Comparison of ENCODE assay signal across 22 mouse cellular contexts in genomic region chr4:116638821-116639220, GRCm38 (mm10). TPM values are rescaled to one million over a fixed set of nuclear protein-coding genes. Genes with fewer than 3 reads are reported as not detected.
DNase-seq lines count a peak whose midpoint lies in the region; ATAC-seq and TF ChIP-seq lines count a peak whose summit lies in the region.
"Had no signal": no experiment of that assay in that cellular context is flagged by ENCODE, and none has a peak within 500 bp of the region (broad histone marks: within the 10 kb centered on the region; RNA-seq: fewer than 3 reads in every experiment).

No protein-coding gene starts in this region.

- H3K9me3 ChIP-seq in embryonic facial prominence, embryonic 12.5 days: no peaks in the 10 kb centered on the region
- H3K9me3 ChIP-seq in embryonic facial prominence, embryonic 10.5 days: no peaks in the 10 kb centered on the region
- no peaks in the 10 kb centered on the region for H3K9me3 ChIP-seq in intestine, postnatal 0 days (ENCODE audit: control insufficient read depth)
- no peaks in the 10 kb centered on the region for H3K9me3 ChIP-seq in intestine, embryonic 15.5 days
- H3K9me3 ChIP-seq: heart, embryonic 13.5 days; hindbrain, embryonic 15.5 days had no signal

- no peak overlapping the region for H3K4me2 ChIP-seq in embryonic facial prominence, embryonic 12.5 days (replicated peaks)
- H3K4me2 ChIP-seq in intestine, postnatal 0 days (replicated peaks; ENCODE audit: low read depth): no peak overlapping the region
- H3K4me2 ChIP-seq in intestine, embryonic 15.5 days (replicated peaks): no peak overlapping the region
- H3K4me2 ChIP-seq: heart, embryonic 13.5 days; hindbrain, embryonic 15.5 days had no signal

- 0 out of 2 replicates have a peak, but pooled peaks have one; percentile 15 for ATAC-seq in embryonic facial prominence, embryonic 12.5 days (ENCODE audit: insufficient number of reproducible peaks, insufficient read depth, low FRiP score, low TSS enrichment)
- ATAC-seq in intestine, postnatal 0 days: peak; percentile 25; the same call in 1 of the 2 replicates
- ATAC-seq in intestine, embryonic 15.5 days: no peak
- ATAC-seq: activated CD4-positive, CD25-positive, alpha-beta regulatory T cell, adult 4 months; forebrain, embryonic 14.5 days; forebrain, postnatal 0 days had no signal

- H3K27ac ChIP-seq in embryonic facial prominence, embryonic 12.5 days: no peak overlapping the region
- no peak overlapping the region for H3K27ac ChIP-seq in embryonic facial prominence, embryonic 10.5 days (replicated peaks)
- no peak overlapping the region for H3K27ac ChIP-seq in intestine, postnatal 0 days (ENCODE audit: low read depth, low read length)
- no peak overlapping the region for H3K27ac ChIP-seq in intestine, embryonic 15.5 days
- H3K27ac ChIP-seq: gastrocnemius, adult 2 months; heart, embryonic 13.5 days; hindbrain, embryonic 15.5 days had no signal

- no peak overlapping the region for H3K4me3 ChIP-seq in embryonic facial prominence, embryonic 12.5 days
- no peak overlapping the region for H3K4me3 ChIP-seq in embryonic facial prominence, embryonic 10.5 days
- no peak overlapping the region for H3K4me3 ChIP-seq in intestine, postnatal 0 days (ENCODE audit: low read depth, low read length)
- no peak overlapping the region for H3K4me3 ChIP-seq in intestine, embryonic 15.5 days (replicated peaks)
- H3K4me3 ChIP-seq: gastrocnemius, adult 2 months; heart, embryonic 13.5 days; hindbrain, embryonic 15.5 days had no signal

- H3K9ac ChIP-seq in embryonic facial prominence, embryonic 12.5 days: no peak overlapping the region
- no peak overlapping the region for H3K9ac ChIP-seq in intestine, postnatal 0 days (ENCODE audit: low read depth, low read length)
- H3K9ac ChIP-seq in intestine, embryonic 15.5 days: no peak overlapping the region
- H3K9ac ChIP-seq: forebrain, postnatal 0 days; heart, embryonic 13.5 days; hindbrain, embryonic 15.5 days had no signal

- no peaks in the 10 kb centered on the region for H3K27me3 ChIP-seq in embryonic facial prominence, embryonic 12.5 days
- no peaks in the 10 kb centered on the region for H3K27me3 ChIP-seq in embryonic facial prominence, embryonic 10.5 days (replicated peaks; ENCODE audit: low read depth, poor library complexity, severe bottlenecking)
- no peaks in the 10 kb centered on the region for H3K27me3 ChIP-seq in intestine, postnatal 0 days (replicated peaks; ENCODE audit: control insufficient read depth, insufficient read depth, low read length)
- H3K27me3 ChIP-seq in intestine, embryonic 15.5 days (replicated peaks): no peaks in the 10 kb centered on the region
- H3K27me3 ChIP-seq: heart, embryonic 13.5 days; hindbrain, embryonic 15.5 days had no signal

- DNase-seq in embryonic facial prominence, embryonic 10.5 days (ENCODE audit: low spot score): no peak
- DNase-seq in urinary bladder, postnatal 14 days (ENCODE audit: low spot score): peak; percentile 54
- DNase-seq in urinary bladder, postnatal 10 days (ENCODE audit: low spot score): no peak
- DNase-seq in testis, postnatal 10 days (ENCODE audit: low spot score): no peak
- DNase-seq: adrenal gland, postnatal 10 days; adrenal gland, postnatal 36 days; cerebellum, adult 18-20 months; cerebellum, adult 9-11 months; cerebellum, postnatal 25 days; forebrain, postnatal 0 days; gastrocnemius, adult 2 months; gastrocnemius, postnatal 14 days; heart, adult 18-20 months; heart, postnatal 14 days; heart, postnatal 4 days had no signal

- WGBS in embryonic facial prominence, embryonic 12.5 days: 96% methylated on average over 6 of the region's 6 CpGs
- WGBS in embryonic facial prominence, embryonic 10.5 days: 94% methylated on average over 6 of the region's 6 CpGs
- WGBS in intestine, postnatal 0 days: 97% methylated on average over 6 of the region's 6 CpGs
- 95% methylated on average over 6 of the region's 6 CpGs for WGBS in intestine, embryonic 15.5 days

- no peak for TF ChIP-seq CTCF in intestine, postnatal 0 days (IDR thresholded peaks at IDR 0.05; ENCODE audit: low read depth)

- peaks cover 91% of the 10 kb centered on the region for H3K36me3 ChIP-seq in embryonic facial prominence, embryonic 12.5 days
- peaks cover 99% of the 10 kb centered on the region for H3K36me3 ChIP-seq in embryonic facial prominence, embryonic 10.5 days (replicated peaks)
- peaks cover 87% of the 10 kb centered on the region for H3K36me3 ChIP-seq in intestine, postnatal 0 days (ENCODE audit: control insufficient read depth, insufficient read depth)
- H3K36me3 ChIP-seq in intestine, embryonic 15.5 days: peaks cover 61% of the 10 kb centered on the region

- no peaks in the 10 kb centered on the region for H3K4me1 ChIP-seq in embryonic facial prominence, embryonic 12.5 days
- no peaks in the 10 kb centered on the region for H3K4me1 ChIP-seq in embryonic facial prominence, embryonic 10.5 days
- H3K4me1 ChIP-seq in intestine, postnatal 0 days (replicated peaks; ENCODE audit: control insufficient read depth, insufficient read depth, low read length): no peaks in the 10 kb centered on the region
- no peaks in the 10 kb centered on the region for H3K4me1 ChIP-seq in intestine, embryonic 15.5 days (replicated peaks)
- H3K4me1 ChIP-seq: heart, embryonic 13.5 days; hindbrain, embryonic 15.5 days had no signal

RNA-seq across cellular contexts. Expression of gene Nasp, which starts 11.1 kb away (rescaled TPM):
- polyA plus RNA-seq in embryonic facial prominence, embryonic 12.5 days (2016; fragmentation: Nextera tagmentation; extraction: Ambion mirVana): 246 and 256 TPM in 2 replicates
- 333 and 342 TPM in 2 replicates for polyA plus RNA-seq in embryonic facial prominence, embryonic 10.5 days (2016; fragmentation: Nextera tagmentation; extraction: Ambion mirVana)
- 36.9 and 38.6 TPM in 2 replicates for polyA plus RNA-seq in intestine, postnatal 0 days (2015; fragmentation: Nextera tagmentation; extraction: Ambion mirVana)
- polyA plus RNA-seq in intestine, embryonic 15.5 days (2015; fragmentation: Nextera tagmentation; extraction: Ambion mirVana): 110 and 118 TPM in 2 replicates

RNA-seq across cellular contexts. Expression of gene Akr1a1, which starts 12.7 kb away (rescaled TPM):
- polyA plus RNA-seq in embryonic facial prominence, embryonic 12.5 days (2016; fragmentation: Nextera tagmentation; extraction: Ambion mirVana): 689 and 706 TPM in 2 replicates
- 644 and 663 TPM in 2 replicates for polyA plus RNA-seq in embryonic facial prominence, embryonic 10.5 days (2016; fragmentation: Nextera tagmentation; extraction: Ambion mirVana)
- 860 and 870 TPM in 2 replicates for polyA plus RNA-seq in intestine, postnatal 0 days (2015; fragmentation: Nextera tagmentation; extraction: Ambion mirVana)
- polyA plus RNA-seq in intestine, embryonic 15.5 days (2015; fragmentation: Nextera tagmentation; extraction: Ambion mirVana): 772 and 821 TPM in 2 replicates

RNA-seq across cellular contexts. Expression of gene Ccdc17, which starts 42.4 kb away (rescaled TPM):
- polyA plus RNA-seq in embryonic facial prominence, embryonic 12.5 days (2016; fragmentation: Nextera tagmentation; extraction: Ambion mirVana): 2.5 and 3.1 TPM in 2 replicates
- polyA plus RNA-seq in embryonic facial prominence, embryonic 10.5 days (2016; fragmentation: Nextera tagmentation; extraction: Ambion mirVana): 1.6 and 1.7 TPM in 2 replicates
- polyA plus RNA-seq in intestine, postnatal 0 days (2015; fragmentation: Nextera tagmentation; extraction: Ambion mirVana): 4.1 and 6.1 TPM in 2 replicates
- 4.1 and 4.8 TPM in 2 replicates for polyA plus RNA-seq in intestine, embryonic 15.5 days (2015; fragmentation: Nextera tagmentation; extraction: Ambion mirVana)

RNA-seq across cellular contexts. Expression of gene Prdx1, which starts 46.5 kb away (rescaled TPM):
- 1,087 and 1,115 TPM in 2 replicates for polyA plus RNA-seq in embryonic facial prominence, embryonic 12.5 days (2016; fragmentation: Nextera tagmentation; extraction: Ambion mirVana)
- polyA plus RNA-seq in embryonic facial prominence, embryonic 10.5 days (2016; fragmentation: Nextera tagmentation; extraction: Ambion mirVana): 1,415 and 1,463 TPM in 2 replicates
- polyA plus RNA-seq in intestine, postnatal 0 days (2015; fragmentation: Nextera tagmentation; extraction: Ambion mirVana): 1,180 and 1,265 TPM in 2 replicates
- 1,436 and 1,568 TPM in 2 replicates for polyA plus RNA-seq in intestine, embryonic 15.5 days (2015; fragmentation: Nextera tagmentation; extraction: Ambion mirVana)
